Mouse (Mus musculus) forebrain, embryonic 15.5 days (tissue): ENCODE measurements at regions not wholly inside any gene's neighbourhood (a gene's known extent, or its start where the extent isn't known, plus 50 kb on each side); places are given as distances from the start of the nearest gene placed in this dataset.

Source experiments
- ATAC-seq: fragments of 200-750 bp; cut with Nextera tagmentation; replicated peaks from 2 replicates; pipeline ENCODE4 v1.8.0; 2017; ENCODE audit warnings: mild to moderate bottlenecking, moderate TSS enrichment, moderate library complexity
- H3K27ac ChIP-seq: fragments of 300-500 bp; sonication (generic); replicated peaks from 2 replicates; pipeline ENCODE4 v1.5.1; 2015; ENCODE audit warnings: mild to moderate bottlenecking, inconsistent platforms
- H3K27me3 ChIP-seq: fragments of 300-500 bp; sonication (generic); 2 replicates; pipeline ENCODE4 v1.6.1; 2015; ENCODE audit warnings: inconsistent platforms
- H3K36me3 ChIP-seq: fragments of 300-500 bp; sonication (generic); 2 replicates; pipeline ENCODE4 v1.6.1; 2015; ENCODE audit warnings: mild to moderate bottlenecking, inconsistent platforms
- H3K4me1 ChIP-seq: fragments of 300-500 bp; sonication (generic); 2 replicates; pipeline ENCODE4 v1.6.1; 2015; ENCODE audit warnings: inconsistent platforms
- H3K4me2 ChIP-seq: fragments of 300-500 bp; sonication (generic); replicated peaks from 2 replicates; pipeline ENCODE4 v1.6.1; 2015; ENCODE audit warnings: mild to moderate bottlenecking, inconsistent platforms
- H3K4me3 ChIP-seq: fragments of 300-500 bp; sonication (generic); 2 replicates; pipeline ENCODE4 v1.5.1; 2015; ENCODE audit warnings: mild to moderate bottlenecking, inconsistent platforms
- H3K9ac ChIP-seq: fragments of 300-500 bp; sonication (generic); replicated peaks from 2 replicates; pipeline ENCODE4 v1.6.1; 2015; ENCODE audit warnings: mild to moderate bottlenecking, inconsistent platforms
- H3K9me3 ChIP-seq: fragments of 300-500 bp; sonication (generic); 2 replicates; pipeline ENCODE4 v1.6.1; 2016; ENCODE audit warnings: inconsistent platforms
- WGBS: fragments of 180-500 bp; shearing (Covaris S2); methylation state at CpG from one replicate; pipeline ENCODE4 v1.1.7; 2015; ENCODE audit warnings: mixed read lengths; 5-methylcytosine and 5-hydroxymethylcytosine counted together

DNA sequence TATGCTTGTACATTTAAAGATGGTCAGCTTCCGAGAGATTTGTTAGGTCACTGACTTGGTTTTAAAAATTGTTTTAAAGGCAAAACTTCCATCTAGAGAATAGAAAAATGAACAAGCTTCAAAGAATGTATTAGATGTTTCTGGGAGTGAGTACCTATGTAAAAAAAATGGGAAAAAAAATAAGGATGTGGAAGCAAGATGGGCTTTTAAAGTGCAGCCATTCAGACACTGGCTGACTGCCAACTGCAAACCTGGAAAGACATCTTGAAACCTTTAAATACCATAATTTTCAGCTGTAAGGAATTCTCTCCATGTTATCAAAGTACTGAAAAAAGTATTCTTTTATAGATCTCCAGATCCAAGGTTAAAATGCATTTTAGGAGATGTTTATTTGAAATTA, 315.7 kb downstream of the Fgf10 start:
- Histone ChIP-seq H3K4me3 (no peak overlapping the region), H3K9ac (no peak overlapping the region), H3K4me1 (peaks cover 8% of the 10 kb centered on the region; the same call in 1 of the 2 replicates), H3K4me2 (no peak overlapping the region), H3K27ac (no peak overlapping the region), H3K9me3 (no peaks in the 10 kb centered on the region), H3K27me3 (no peaks in the 10 kb centered on the region), H3K36me3 (no peaks in the 10 kb centered on the region)
- WGBS = 82% methylated on average over 1 of the region's 1 CpGs
- no peak for ATAC-seq

- H3K4me1 ChIP-seq = no peaks in the 10 kb centered on the region
- WGBS = 87% methylated on average over 6 of the region's 6 CpGs
These were observed 355.8 kb downstream of the Fgf10 start for GRCm38 (mm10) chr13:119025305-119025975.

DNA sequence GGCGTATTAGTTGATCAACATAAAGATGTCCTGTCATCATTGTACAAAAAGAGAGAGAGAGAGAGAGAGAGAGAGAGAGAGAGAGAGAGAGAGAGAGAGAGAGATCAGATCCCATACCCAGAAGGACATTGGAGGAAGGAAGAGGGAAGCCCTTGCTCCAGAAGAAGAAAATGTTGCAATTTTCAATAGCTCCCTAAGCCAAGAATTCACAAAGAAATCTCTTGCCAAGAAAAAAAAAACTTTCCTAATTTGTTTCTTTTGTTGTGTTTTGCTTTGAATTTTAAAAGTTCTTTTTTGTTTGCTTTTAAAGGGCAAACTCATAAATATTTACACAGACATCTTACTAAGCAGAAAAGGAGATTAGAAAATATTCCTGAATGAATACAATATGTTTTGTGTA, 370.0 kb downstream of the Fgf10 start:
- 97% methylated on average over 1 of the region's 1 CpGs for WGBS
- H3K9ac ChIP-seq = no peak overlapping the region
- H3K4me1 ChIP-seq = no peaks in the 10 kb centered on the region
- H3K27ac ChIP-seq = no peak overlapping the region
- ATAC-seq = no peak
- H3K4me3 ChIP-seq = no peak overlapping the region
- no peaks in the 10 kb centered on the region for H3K27me3 ChIP-seq
- H3K4me2 ChIP-seq = no peak overlapping the region
- no peaks in the 10 kb centered on the region for H3K9me3 ChIP-seq
- no peaks in the 10 kb centered on the region for H3K36me3 ChIP-seq

More at GRCm38 (mm10) chr13:119025305-119025975, 355.8 kb downstream of the Fgf10 start:
- Histone ChIP-seq H3K36me3 (no peaks in the 10 kb centered on the region), H3K9me3 (no peaks in the 10 kb centered on the region), H3K9ac (no peak overlapping the region), H3K4me2 (no peak overlapping the region), H3K27me3 (no peaks in the 10 kb centered on the region), H3K27ac (no peak overlapping the region), H3K4me3 (no peak overlapping the region)
- no peak for ATAC-seq

DNA sequence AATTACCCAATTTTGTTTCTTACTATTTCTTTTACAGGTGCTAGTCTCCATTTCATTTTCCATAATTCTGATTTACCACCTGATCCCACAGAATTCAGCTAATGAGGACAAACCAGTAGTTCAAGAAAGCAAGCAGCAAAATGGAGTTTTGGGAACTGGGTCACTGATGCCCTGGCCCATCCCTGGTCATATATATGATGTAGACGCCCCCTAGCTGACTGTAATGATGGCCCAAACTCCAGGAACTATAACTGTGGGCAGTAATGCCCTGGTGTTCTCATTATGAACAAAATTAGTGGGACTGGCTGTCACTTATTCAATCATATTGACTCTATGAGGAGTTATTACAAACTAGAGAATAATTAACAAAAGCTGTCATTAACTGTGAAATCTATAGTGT, 375.5 kb downstream of the Fgf10 start:
- H3K4me3 ChIP-seq = no peak overlapping the region
- H3K4me1 ChIP-seq = no peaks in the 10 kb centered on the region
- no peak overlapping the region for H3K27ac ChIP-seq
- no peak overlapping the region for H3K9ac ChIP-seq
- 78% methylated on average over 1 of the region's 1 CpGs for WGBS
- no peaks in the 10 kb centered on the region for H3K27me3 ChIP-seq
- H3K4me2 ChIP-seq = no peak overlapping the region
- no peaks in the 10 kb centered on the region for H3K36me3 ChIP-seq
- no peak for ATAC-seq
- H3K9me3 ChIP-seq = no peaks in the 10 kb centered on the region

- Histone ChIP-seq H3K9ac (no peak overlapping the region), H3K4me1 (no peaks in the 10 kb centered on the region), H3K4me2 (no peak overlapping the region), H3K36me3 (no peaks in the 10 kb centered on the region), H3K27me3 (no peaks in the 10 kb centered on the region), H3K4me3 (no peak overlapping the region), H3K9me3 (no peaks in the 10 kb centered on the region), H3K27ac (no peak overlapping the region)
- ATAC-seq = no peak
- 89% methylated on average over 6 of the region's 6 CpGs for WGBS
These were observed 359.4 kb upstream of the Paip1 start for GRCm38 (mm10) chr13:119068745-119069580.

DNA sequence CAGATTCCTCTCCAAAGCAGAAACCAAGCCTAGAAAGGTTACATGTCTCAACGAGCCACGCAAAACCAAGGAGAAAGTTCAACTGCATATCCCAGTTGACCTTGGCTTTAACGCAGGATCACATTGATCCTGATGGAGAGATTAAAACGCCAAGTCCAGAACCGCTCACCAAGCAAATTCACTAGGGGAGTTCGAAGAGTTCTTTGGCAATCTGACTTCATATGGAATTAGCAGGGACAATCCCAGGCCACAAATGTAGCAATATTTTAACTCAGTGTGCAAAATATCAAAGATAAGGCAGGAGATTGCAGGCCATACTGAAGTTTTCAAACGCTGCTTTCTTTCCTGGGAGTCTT, 358.8 kb upstream of the Paip1 start:
- H3K9ac ChIP-seq = no peak overlapping the region
- H3K9me3 ChIP-seq = no peaks in the 10 kb centered on the region
- H3K27me3 ChIP-seq = no peaks in the 10 kb centered on the region
- no peaks in the 10 kb centered on the region for H3K4me1 ChIP-seq
- no peak overlapping the region for H3K4me2 ChIP-seq
- no peak overlapping the region for H3K27ac ChIP-seq
- ATAC-seq = no peak
- H3K36me3 ChIP-seq = no peaks in the 10 kb centered on the region
- 95% methylated on average over 7 of the region's 7 CpGs for WGBS
- no peak overlapping the region for H3K4me3 ChIP-seq

DNA sequence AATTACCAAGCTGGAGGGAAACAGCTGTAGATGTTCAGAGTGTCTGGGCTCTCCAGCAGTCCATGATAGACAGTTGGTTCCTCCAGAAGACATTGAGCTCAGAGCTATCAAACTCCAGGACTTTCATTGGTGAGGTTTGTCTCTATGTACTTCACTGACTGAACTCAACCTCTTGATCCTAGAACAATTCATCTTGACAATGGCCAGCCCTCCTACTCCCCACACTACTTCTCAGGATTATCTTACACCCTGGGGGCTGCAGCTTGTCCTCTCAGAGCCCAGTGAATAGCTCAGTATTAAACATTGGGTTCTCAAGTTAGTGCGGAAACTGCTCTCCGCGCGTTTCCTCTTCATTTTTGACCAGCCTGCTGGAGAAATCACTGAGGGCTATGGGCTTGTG, 349.2 kb upstream of the Paip1 start:
- Histone ChIP-seq H3K36me3 (no peaks in the 10 kb centered on the region), H3K9me3 (no peaks in the 10 kb centered on the region), H3K27me3 (no peaks in the 10 kb centered on the region), H3K9ac (no peak overlapping the region), H3K4me2 (no peak overlapping the region), H3K27ac (no peak overlapping the region), H3K4me1 (no peaks in the 10 kb centered on the region), H3K4me3 (no peak overlapping the region)
- no peak for ATAC-seq
- whole genome bisulfite sequencing = 91% methylated on average over 4 of the region's 4 CpGs

DNA sequence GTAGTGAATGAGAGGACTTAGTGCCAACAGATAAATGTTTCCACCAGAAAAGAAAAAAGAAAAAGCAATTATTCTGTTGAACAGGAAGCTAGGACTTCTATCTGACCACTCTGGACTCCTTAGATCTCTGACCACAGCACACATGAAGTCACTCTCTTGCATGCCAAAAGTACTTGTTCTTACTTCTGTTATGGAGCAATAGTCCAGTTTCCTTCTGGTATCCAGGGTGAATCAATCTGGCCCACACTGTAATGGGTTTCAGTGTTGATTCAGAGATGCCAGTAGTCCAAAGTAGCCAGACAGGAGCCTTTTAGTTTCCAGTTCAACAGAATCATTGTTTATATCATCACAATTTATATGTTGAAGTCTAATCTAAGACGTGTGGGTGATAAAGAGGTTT, 346.7 kb upstream of the Paip1 start:
- 60% methylated on average over 1 of the region's 1 CpGs for WGBS
- no peak for ATAC-seq

DNA sequence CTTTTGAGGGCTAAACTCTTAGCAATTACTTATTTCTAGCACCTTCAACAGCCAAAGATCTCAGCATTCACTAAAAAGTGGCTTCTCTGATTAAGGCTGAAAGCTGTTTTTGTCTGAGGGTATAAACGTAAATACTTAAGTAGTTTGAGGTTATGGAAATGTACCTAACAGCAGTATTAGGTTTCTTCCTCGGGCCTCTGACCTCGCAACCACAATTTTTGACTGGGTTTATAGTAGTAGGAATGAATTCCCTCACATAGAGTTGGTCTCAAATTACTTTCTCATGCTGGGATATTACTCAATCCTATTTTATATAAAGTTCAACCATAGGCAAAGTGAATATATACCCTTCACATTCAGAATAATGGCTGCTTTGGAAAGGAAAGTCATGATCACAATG, 310.5 kb upstream of the Paip1 start:
- 85% methylated on average over 3 of the region's 3 CpGs for WGBS
- H3K36me3 ChIP-seq = no peaks in the 10 kb centered on the region
- H3K9me3 ChIP-seq = no peaks in the 10 kb centered on the region

More for the DNA sequence above, 346.7 kb upstream of the Paip1 start:
- Histone ChIP-seq H3K9ac (no peak overlapping the region), H3K36me3 (no peaks in the 10 kb centered on the region), H3K9me3 (no peaks in the 10 kb centered on the region), H3K4me2 (no peak overlapping the region), H3K27ac (no peak overlapping the region), H3K4me1 (no peaks in the 10 kb centered on the region), H3K4me3 (no peak overlapping the region), H3K27me3 (no peaks in the 10 kb centered on the region)

DNA sequence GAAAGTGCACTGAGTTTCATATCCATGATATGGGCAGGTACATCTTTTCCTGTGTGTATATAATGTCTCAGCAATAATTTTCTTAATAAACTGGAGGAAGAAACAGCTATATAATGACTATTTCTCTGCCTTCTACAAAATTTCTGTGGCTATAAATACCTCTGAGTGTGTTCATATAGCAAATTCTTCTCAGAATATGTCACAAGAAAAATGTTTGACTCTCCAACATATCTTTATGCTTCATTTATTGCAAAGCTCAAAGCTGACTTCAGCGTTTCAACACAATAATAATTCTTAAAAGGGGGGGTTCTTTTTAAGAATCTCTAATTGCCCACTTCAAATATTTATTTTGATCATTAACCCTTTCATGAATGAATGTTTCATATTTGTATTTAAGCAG, 310.0 kb upstream of the Paip1 start:
- ATAC-seq = no peak
- H3K4me1 ChIP-seq = no peaks in the 10 kb centered on the region
- H3K9me3 ChIP-seq = no peaks in the 10 kb centered on the region
- no peaks in the 10 kb centered on the region for H3K27me3 ChIP-seq
- H3K4me2 ChIP-seq = no peak overlapping the region
- H3K36me3 ChIP-seq = no peaks in the 10 kb centered on the region
- no peak overlapping the region for H3K27ac ChIP-seq
- no peak overlapping the region for H3K4me3 ChIP-seq
- no peak overlapping the region for H3K9ac ChIP-seq
- WGBS = 88% methylated on average over 1 of the region's 1 CpGs

More for the DNA sequence above, 310.5 kb upstream of the Paip1 start:
- H3K4me3 ChIP-seq = no peak overlapping the region
- H3K27me3 ChIP-seq = no peaks in the 10 kb centered on the region
- no peak overlapping the region for H3K27ac ChIP-seq
- no peak for ATAC-seq
- H3K9ac ChIP-seq = no peak overlapping the region
- no peaks in the 10 kb centered on the region for H3K4me1 ChIP-seq
- H3K4me2 ChIP-seq = no peak overlapping the region

GRCm38 (mm10) chr13:119140436-119140835, 288.0 kb upstream of the Paip1 start:
- Histone ChIP-seq H3K27ac (no peak overlapping the region), H3K9ac (no peak overlapping the region), H3K36me3 (no peaks in the 10 kb centered on the region), H3K4me2 (no peak overlapping the region), H3K4me1 (no peaks in the 10 kb centered on the region), H3K27me3 (no peaks in the 10 kb centered on the region), H3K4me3 (no peak overlapping the region), H3K9me3 (no peaks in the 10 kb centered on the region)
- no peak for ATAC-seq
- WGBS = 89% methylated on average over 2 of the region's 2 CpGs

- no peaks in the 10 kb centered on the region for H3K27me3 ChIP-seq
- H3K4me2 ChIP-seq = no peak overlapping the region
- H3K4me3 ChIP-seq = no peak overlapping the region
- ATAC-seq = no peak
- no peak overlapping the region for H3K27ac ChIP-seq
- H3K9me3 ChIP-seq = no peaks in the 10 kb centered on the region
- 2% methylated on average over 1 of the region's 1 CpGs for WGBS
- H3K4me1 ChIP-seq = no peaks in the 10 kb centered on the region
- H3K36me3 ChIP-seq = no peaks in the 10 kb centered on the region
- H3K9ac ChIP-seq = no peak overlapping the region
These were observed 285.1 kb upstream of the Paip1 start for GRCm38 (mm10) chr13:119143351-119143750.
